Mouse (Mus musculus) heart, embryonic 14.5 days (tissue): ENCODE measurements around the gene Marveld3. TPM values are rescaled to one million over a fixed set of nuclear protein-coding genes. Genes with fewer than 3 reads are reported as not detected.

Source experiments
- ATAC-seq: fragments of 200-750 bp; cut with Nextera tagmentation; 2 replicates; pipeline ENCODE4 v1.8.0; 2017; ENCODE audit warnings: low read depth, moderate TSS enrichment; ENCODE audit not compliant: insufficient number of reproducible peaks, insufficient read depth, low FRiP score
- H3K27ac ChIP-seq, 2 experiments: fragments of 200-500 bp in 1 of 2; fragments of 300-500 bp in 1 of 2; sonication (generic) in 1 of 2; replicated peaks in 1 of 2; 2 replicates each; pipeline ENCODE4 v1.5.1; 2012 to 2014; ENCODE audit warnings: low read depth in 2 of 2, low read length in 2 of 2, control low read depth in 1 of 2, mild to moderate bottlenecking in 1 of 2, mixed read lengths in 1 of 2; ENCODE audit not compliant: control insufficient read depth in 1 of 2, insufficient read depth in 1 of 2
- H3K27me3 ChIP-seq: fragments of 300-500 bp; sonication (generic); 2 replicates; pipeline ENCODE4 v1.6.1; 2014; ENCODE audit warnings: mild to moderate bottlenecking, low read length, control low read depth; ENCODE audit not compliant: control insufficient read depth, insufficient read depth
- H3K36me3 ChIP-seq: fragments of 300-500 bp; sonication (generic); 2 replicates; pipeline ENCODE4 v1.6.1; 2014; ENCODE audit warnings: mild to moderate bottlenecking, control low read depth, low read length, mixed read lengths; ENCODE audit not compliant: control insufficient read depth, insufficient read depth
- H3K4me1 ChIP-seq, 2 experiments: fragments of 200-500 bp in 1 of 2; fragments of 300-500 bp in 1 of 2; sonication (generic) in 1 of 2; 2 replicates each; pipeline ENCODE4 v1.6.1; 2012 to 2014; ENCODE audit warnings: low read length in 2 of 2, control low read depth in 1 of 2, mixed read lengths in 1 of 2; ENCODE audit not compliant: control insufficient read depth in 2 of 2, insufficient read depth in 2 of 2
- H3K4me2 ChIP-seq: fragments of 300-500 bp; sonication (generic); 2 replicates; pipeline ENCODE4 v1.6.1; 2014; ENCODE audit warnings: mild to moderate bottlenecking, low read length
- H3K4me3 ChIP-seq, 2 experiments: fragments of 200-500 bp in 1 of 2; fragments of 300-500 bp in 1 of 2; sonication (generic) in 1 of 2; 2 replicates each; pipeline ENCODE4 v1.5.1; 2012 to 2014; ENCODE audit warnings: low read length in 2 of 2, mild to moderate bottlenecking in 2 of 2, control low read depth in 1 of 2, low read depth in 1 of 2, moderate library complexity in 1 of 2; ENCODE audit not compliant: control insufficient read depth in 1 of 2, insufficient read depth in 1 of 2
- H3K9ac ChIP-seq: fragments of 300-500 bp; sonication (generic); 2 replicates; pipeline ENCODE4 v1.6.1; 2014; ENCODE audit warnings: mild to moderate bottlenecking, low read length
- H3K9me3 ChIP-seq: fragments of 300-500 bp; sonication (generic); 2 replicates; pipeline ENCODE4 v1.6.1; 2016; ENCODE audit warnings: low read length, control low read depth; ENCODE audit not compliant: control insufficient read depth
- WGBS: fragments of 180-500 bp; shearing (Covaris S2); extraction: QIAGEN DNeasy Blood & Tissue Kit; methylation state at CpG from one replicate; pipeline ENCODE4 v1.1.7; 2014; 5-methylcytosine and 5-hydroxymethylcytosine counted together
- polyA plus RNA-seq: library from polyadenylated mRNA; unstranded; fragments of >200 nt; fragmentation: Nextera tagmentation; extraction: Ambion mirVana; gene quantifications from 2 replicates; pipeline ENCODE4 v1.2.1, GENCODE M21; 2014

Marveld3 gene
- polyA plus RNA-seq, 1 experiment from 2014 or later: 0.51 TPM

- no peak overlapping the region for H3K9ac ChIP-seq
- no peaks in the 10 kb centered on the region for H3K36me3 ChIP-seq
- no peaks in the 10 kb centered on the region for H3K9me3 ChIP-seq
- H3K27me3 ChIP-seq: peaks cover 47% of the 10 kb centered on the region
- ATAC-seq: no peak
- H3K27ac ChIP-seq: no peak overlapping the region
- peaks cover 6 to 13% of the 10 kb centered on the region in 2 experiments; a peak in 3 of 4 replicates for H3K4me1 ChIP-seq
- H3K4me3 ChIP-seq: no peak overlapping the region
- H3K4me2 ChIP-seq: peak overlapping the region; percentile 18; the same call in 1 of the 2 replicates
- 47% methylated on average over 13 of the region's 13 CpGs for WGBS
Measured at GRCm38 (mm10) chr8:109963421-109963820, 1.4 kb upstream of the Marveld3 start.

- Histone ChIP-seq H3K4me1 (peaks cover 9 to 18% of the 10 kb centered on the region in 2 experiments), H3K27ac (no peak overlapping the region), H3K9ac (no peak overlapping the region), H3K27me3 (peaks cover 44% of the 10 kb centered on the region), H3K4me2 (0 out of 2 replicates have a peak overlapping the region, but pooled peaks have one; percentile 18), H3K9me3 (no peaks in the 10 kb centered on the region), H3K36me3 (no peaks in the 10 kb centered on the region), H3K4me3 (no peak overlapping the region)
- WGBS: 68% methylated on average over 9 of the region's 9 CpGs
- ATAC-seq: no peak
Measured at GRCm38 (mm10) chr8:109962896-109963295, 893 bp upstream of the Marveld3 start.

GRCm38 (mm10) chr8:109959112-109959511 lies 2.9 kb downstream of the Marveld3 start:
- H3K9me3 ChIP-seq: no peaks in the 10 kb centered on the region
- H3K4me1 ChIP-seq: peaks cover 13 to 27% of the 10 kb centered on the region in 2 experiments
- H3K27me3 ChIP-seq: peaks cover 42% of the 10 kb centered on the region
- 90% methylated on average over 4 of the region's 4 CpGs for WGBS
- no peaks in the 10 kb centered on the region for H3K36me3 ChIP-seq
- H3K27ac ChIP-seq: no peak overlapping the region
- no peak overlapping the region for H3K4me2 ChIP-seq
- no peak overlapping the region for H3K9ac ChIP-seq
- H3K4me3 ChIP-seq: no peak overlapping the region
- no peak for ATAC-seq

- peaks cover 34% of the 10 kb centered on the region for H3K27me3 ChIP-seq
- no peaks in the 10 kb centered on the region for H3K36me3 ChIP-seq
- peak overlapping the region; percentile 54 for H3K9ac ChIP-seq
- peak overlapping the region; percentile 52 for H3K4me2 ChIP-seq
- peaks cover 11 to 22% of the 10 kb centered on the region in 2 experiments for H3K4me1 ChIP-seq
- WGBS: 19% methylated on average over 12 of the region's 12 CpGs
- no peak for ATAC-seq
- H3K4me3 ChIP-seq: no peak overlapping the region
- H3K27ac ChIP-seq: peak overlapping the region; percentile 59 to 68
- no peaks in the 10 kb centered on the region for H3K9me3 ChIP-seq
Measured at GRCm38 (mm10) chr8:109958036-109958655, 3.9 kb downstream of the Marveld3 start.

- H3K9ac ChIP-seq: no peak overlapping the region
- H3K36me3 ChIP-seq: no peaks in the 10 kb centered on the region
- no peak overlapping the region for H3K27ac ChIP-seq
- H3K4me1 ChIP-seq: peaks cover 8 to 19% of the 10 kb centered on the region in 2 experiments
- peaks cover 26% of the 10 kb centered on the region for H3K27me3 ChIP-seq
- no peak for ATAC-seq
- H3K9me3 ChIP-seq: no peaks in the 10 kb centered on the region
- H3K4me3 ChIP-seq: no peak overlapping the region
- H3K4me2 ChIP-seq: peak overlapping the region; percentile 52
- 9% methylated on average over 16 of the region's 16 CpGs for WGBS
Measured at GRCm38 (mm10) chr8:109957167-109958028, 4.6 kb downstream of the Marveld3 start.

GRCm38 (mm10) chr8:109954486-109954948 lies 7.5 kb downstream of the Marveld3 start:
- no peak overlapping the region for H3K9ac ChIP-seq
- WGBS: 59% methylated on average over 13 of the region's 13 CpGs

GRCm38 (mm10) chr8:109952171-109952570 lies 9.8 kb downstream of the Marveld3 start:
- Histone ChIP-seq H3K36me3 (no peaks in the 10 kb centered on the region), H3K4me3 (no peak overlapping the region), H3K4me2 (no peak overlapping the region), H3K9ac (no peak overlapping the region), H3K27ac (no peak overlapping the region), H3K9me3 (no peaks in the 10 kb centered on the region), H3K4me1 (peaks cover 2 to 3% of the 10 kb centered on the region in 2 experiments; a peak in 3 of 4 replicates), H3K27me3 (peaks cover 26% of the 10 kb centered on the region)
- no peak for ATAC-seq
- 57% methylated on average over 7 of the region's 7 CpGs for WGBS

More at GRCm38 (mm10) chr8:109954486-109954948, 7.5 kb downstream of the Marveld3 start:
- peaks cover 13% of the 10 kb centered on the region for H3K27me3 ChIP-seq
- H3K4me1 ChIP-seq: peaks cover 8 to 15% of the 10 kb centered on the region in 2 experiments
- H3K4me3 ChIP-seq: no peak overlapping the region
- H3K27ac ChIP-seq: no peak overlapping the region
- H3K4me2 ChIP-seq: no peak overlapping the region
- no peak for ATAC-seq
- no peaks in the 10 kb centered on the region for H3K36me3 ChIP-seq
- H3K9me3 ChIP-seq: no peaks in the 10 kb centered on the region
